Mouse (Mus musculus) urinary bladder, postnatal 25 days (tissue): ENCODE results near the gene Cask.
"Not testable (repeated sequence)": the region's sequence is repeated elsewhere in the genome, so short reads cannot be mapped to it uniquely, and the experiment has no call there.

Experiments used
- DNase-seq: peaks from one replicate; pipeline ENCODE4 v3.0.0; 2022; ENCODE audit warnings: low spot score

The Cask gene

GRCm38 (mm10) chrX:13851285-13851684, at the start of gene Cask:
TSS of gene Cask (minus strand) at chrX:13851367.
- DNase-seq: peak; percentile 11

- peak; percentile 3 for DNase-seq
Observed at GRCm38 (mm10) chrX:13889976-13890375, 38.8 kb upstream of the Cask start.

- DNase-seq: no peak
Observed at GRCm38 (mm10) chrX:13884348-13884747, 33.2 kb upstream of the Cask start.

- DNase-seq: no peak
Observed at GRCm38 (mm10) chrX:13881969-13882368, 30.8 kb upstream of the Cask start.

GRCm38 (mm10) chrX:13860145-13860544, 9.0 kb upstream of the Cask start:
- no peak for DNase-seq

GRCm38 (mm10) chrX:13859051-13859450, 7.9 kb upstream of the Cask start:
- no peak for DNase-seq

- no peak for DNase-seq
Observed at GRCm38 (mm10) chrX:13848473-13848872, 2.7 kb downstream of the Cask start.

- DNase-seq: peak; percentile 5
Observed at GRCm38 (mm10) chrX:13847502-13847851, 3.7 kb downstream of the Cask start.

GRCm38 (mm10) chrX:13846653-13847501, 4.3 kb downstream of the Cask start:
- peak; percentile 73 for DNase-seq

- DNase-seq: peak; percentile 24
Observed at GRCm38 (mm10) chrX:13845858-13846652, 5.1 kb downstream of the Cask start.

- peak; percentile 7 for DNase-seq
Observed at GRCm38 (mm10) chrX:13845141-13845857, 5.9 kb downstream of the Cask start.

GRCm38 (mm10) chrX:13822792-13823191, 28.4 kb downstream of the Cask start:
- no peak for DNase-seq

GRCm38 (mm10) chrX:13798754-13799153, 52.4 kb downstream of the Cask start:
- DNase-seq: no peak

GRCm38 (mm10) chrX:13765672-13766071, 85.5 kb downstream of the Cask start:
- no peak for DNase-seq

GRCm38 (mm10) chrX:13765024-13765423, 86.1 kb downstream of the Cask start:
- DNase-seq: no peak

GRCm38 (mm10) chrX:13757279-13758005, 93.7 kb downstream of the Cask start:
- no peak for DNase-seq

- no peak for DNase-seq
Observed at GRCm38 (mm10) chrX:13741110-13741509, 110.1 kb downstream of the Cask start.

GRCm38 (mm10) chrX:13730785-13731184, 120.4 kb downstream of the Cask start:
- DNase-seq: not testable (repeated sequence)

GRCm38 (mm10) chrX:13729835-13730480, 121.2 kb downstream of the Cask start:
- DNase-seq: no peak

- no peak for DNase-seq
Observed at GRCm38 (mm10) chrX:13725573-13726403, 125.4 kb downstream of the Cask start.
